Mouse (Mus musculus): ENCODE data around the gene Smc5. TPM values are rescaled to one million over a fixed set of nuclear protein-coding genes. Genes with fewer than 3 reads are reported as not detected.

Smc5 gene
- polyA plus RNA-seq (2015; fragmentation: Nextera tagmentation; extraction: Ambion mirVana): 14.1 and 15.6 TPM in 2 replicates

GRCm38 (mm10) chr19:23273355-23274053 lies at the start of gene Smc5:
Smc5 (minus strand) TSS chr19:23273897.

Other genes starting within 250 kb of the Smc5 start
- gene Klf9, start 132.7 kb downstream of the Smc5 start, polyA plus RNA-seq (2015; fragmentation: Nextera tagmentation; extraction: Ambion mirVana): 11.0 and 12.3 TPM in 2 replicates
- gene Mamdc2, start 174.5 kb upstream of the Smc5 start, polyA plus RNA-seq (2015; fragmentation: Nextera tagmentation; extraction: Ambion mirVana): 0.99 and 1.2 TPM in 2 replicates

Data from skeletal muscle tissue, postnatal 0 days (tissue).